Mouse (Mus musculus) lung, postnatal 14 days (tissue): Measurements from ENCODE around the gene Nr1h2.

Experiments used
- DNase-seq: peaks from one replicate; pipeline ENCODE4 v3.0.0; 2021

The Nr1h2 gene

DNA sequence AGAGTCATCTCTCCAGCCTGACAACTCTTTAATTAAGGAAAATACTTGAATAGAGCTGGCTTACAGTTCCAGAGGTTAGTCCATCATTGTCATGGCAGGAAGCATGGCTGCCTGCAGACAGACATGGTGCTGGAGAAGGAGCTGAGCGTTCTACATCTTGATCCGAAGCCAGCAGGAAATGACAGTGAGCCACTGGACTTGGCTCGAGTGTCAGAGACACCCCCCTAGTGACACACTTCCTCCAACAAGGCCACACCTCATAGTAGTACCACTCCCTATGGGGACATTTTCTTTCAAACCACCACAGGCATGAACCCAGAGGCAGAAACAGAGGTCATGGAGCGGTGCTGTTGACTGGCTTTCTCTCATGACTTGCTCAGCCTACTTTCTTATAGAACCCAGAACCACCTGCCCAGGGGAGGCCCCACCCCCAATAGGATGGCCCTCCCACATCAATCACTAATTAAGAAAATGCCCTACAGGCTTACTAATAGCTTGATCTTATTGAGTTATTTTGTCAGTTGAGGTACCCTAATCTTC, 30.6 kb upstream of the Nr1h2 start:
- DNase-seq: no peak

DNA sequence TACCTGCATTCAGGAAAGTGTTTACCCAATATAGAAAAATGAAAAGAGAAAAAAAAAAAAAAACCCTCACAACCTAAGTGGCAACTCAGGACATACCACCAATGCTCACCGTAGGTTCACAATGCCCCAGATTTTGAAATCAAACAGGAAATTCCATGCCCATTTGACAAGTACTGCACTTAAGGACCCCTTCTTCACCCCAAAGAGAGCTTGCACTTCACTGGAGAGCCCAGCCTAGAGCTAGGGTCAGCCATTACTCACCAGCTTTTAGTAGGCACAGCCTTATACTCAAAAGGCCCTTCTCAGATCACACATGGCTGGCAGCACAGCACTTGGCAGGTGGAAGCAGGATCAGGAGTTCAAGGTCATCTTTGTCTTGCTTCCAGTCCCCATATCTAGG, 29.4 kb upstream of the Nr1h2 start:
- peak; percentile 29 for DNase-seq

DNA sequence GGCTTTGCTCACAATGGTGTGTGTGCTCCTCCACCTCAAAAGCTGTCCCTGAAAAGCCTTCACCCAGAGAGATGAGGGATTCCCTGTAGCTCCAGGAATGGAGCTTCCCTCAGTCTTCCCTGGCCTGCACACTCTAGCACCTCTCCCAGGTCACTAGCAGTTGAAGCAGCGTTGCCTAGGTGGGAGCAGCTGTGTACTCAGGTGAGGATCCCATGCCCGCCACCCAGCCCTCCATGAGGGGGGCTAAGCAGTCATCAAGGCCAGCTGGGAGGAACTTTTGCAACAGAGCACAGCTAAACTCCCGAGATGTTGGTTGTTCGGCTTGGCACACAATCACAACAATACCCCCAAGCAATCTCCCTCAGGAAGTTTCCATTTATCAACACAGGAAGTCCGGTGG, 29.0 kb upstream of the Nr1h2 start:
- no peak for DNase-seq

DNA sequence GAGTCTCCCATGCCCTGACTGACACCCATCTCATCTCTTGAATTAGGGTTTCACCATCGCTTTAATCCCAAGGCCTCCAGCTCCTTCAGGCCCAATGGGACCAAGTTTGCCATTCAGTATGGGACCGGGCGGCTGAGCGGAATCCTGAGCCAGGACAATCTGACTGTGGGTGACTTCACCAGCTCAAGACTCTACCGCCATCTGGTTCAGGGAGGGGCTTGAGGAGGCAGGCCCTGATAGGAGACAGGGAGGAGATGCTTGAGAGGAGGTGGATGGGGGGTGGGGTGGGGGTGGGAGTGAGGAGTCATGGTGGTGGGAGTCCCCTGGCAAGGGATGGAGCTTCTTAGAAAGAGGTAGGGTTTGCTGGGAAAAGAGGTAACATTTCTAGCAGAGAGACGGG, 27.9 kb upstream of the Nr1h2 start:
- no peak for DNase-seq

DNA sequence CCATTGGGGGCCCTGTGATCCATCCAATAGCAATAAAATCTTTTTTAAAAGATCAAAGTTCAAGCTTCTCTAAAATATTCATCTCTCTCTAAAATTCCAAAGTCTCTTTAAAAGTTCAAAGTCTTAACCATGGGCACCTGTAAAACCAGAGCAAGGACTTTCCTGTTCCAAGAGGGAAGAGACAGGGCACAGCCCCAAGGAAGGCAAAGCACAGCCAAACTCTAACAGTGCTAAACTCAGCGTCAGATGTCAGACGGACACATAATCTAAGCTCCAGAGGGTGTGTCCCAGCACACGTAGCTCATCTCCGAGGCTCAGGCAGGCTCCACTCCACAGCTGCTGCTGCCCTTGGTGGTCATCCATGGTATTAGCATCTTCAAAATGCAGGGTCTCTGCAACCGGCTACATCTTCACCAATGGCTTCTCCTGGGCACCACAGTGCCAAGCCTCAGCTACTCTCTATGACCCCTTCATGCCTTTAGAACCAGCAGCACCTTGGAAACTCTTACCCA, 22.6 kb upstream of the Nr1h2 start:
- no peak for DNase-seq

DNA sequence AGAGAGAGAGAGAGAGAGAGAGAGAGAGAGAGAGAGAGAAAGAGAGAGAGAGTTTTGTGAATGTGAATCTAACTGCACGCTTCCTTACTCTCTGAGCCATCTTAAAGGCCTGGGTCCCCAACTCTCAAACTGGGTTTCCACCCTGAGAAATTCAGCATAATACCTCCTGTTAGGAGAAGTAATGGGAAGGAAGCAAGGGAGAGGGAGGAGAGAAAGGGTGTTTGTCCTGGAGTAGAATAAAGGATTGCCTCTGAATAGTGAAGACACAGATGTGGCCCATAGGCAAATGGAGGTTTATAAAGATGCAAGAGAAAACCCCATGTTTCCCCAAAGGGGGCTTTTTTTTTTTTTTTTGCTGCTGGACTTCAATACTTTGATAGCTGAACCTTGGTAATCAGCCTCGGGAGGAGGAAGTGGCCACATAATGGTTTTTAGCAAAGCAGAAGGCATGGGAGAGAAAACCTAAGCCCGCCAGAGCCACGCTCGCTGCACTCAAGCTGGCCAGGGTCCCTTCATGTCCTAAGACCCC, 19.3 kb upstream of the Nr1h2 start:
- DNase-seq: no peak

DNA sequence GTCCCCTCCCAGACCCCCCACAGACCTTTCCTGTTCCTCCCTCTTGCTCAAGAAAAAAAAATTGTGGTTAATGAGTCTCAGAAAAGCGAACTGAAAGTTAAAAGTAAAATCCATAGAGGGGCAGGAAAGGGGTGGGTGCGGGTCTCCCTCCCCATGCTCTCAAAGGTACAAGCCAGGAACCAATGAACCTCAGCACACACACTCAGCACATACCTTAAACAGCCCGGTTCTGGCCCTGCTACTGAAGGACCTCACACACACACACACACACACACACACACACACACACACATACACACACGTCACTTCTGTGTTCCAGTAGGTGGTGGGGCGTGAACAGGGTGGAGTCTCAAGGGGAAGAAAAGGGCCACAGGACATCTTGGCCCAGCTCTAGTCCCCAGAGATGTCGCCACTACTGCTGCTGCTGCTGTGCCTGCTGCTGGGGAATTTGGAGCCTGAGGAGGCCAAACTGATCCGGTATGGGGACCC, 18.5 kb upstream of the Nr1h2 start, which contains the start of gene Napsa:
Gene Napsa (plus strand): TSS at position 168 of the 489 bp plus-strand sequence.
- DNase-seq: peak; percentile 66

DNA sequence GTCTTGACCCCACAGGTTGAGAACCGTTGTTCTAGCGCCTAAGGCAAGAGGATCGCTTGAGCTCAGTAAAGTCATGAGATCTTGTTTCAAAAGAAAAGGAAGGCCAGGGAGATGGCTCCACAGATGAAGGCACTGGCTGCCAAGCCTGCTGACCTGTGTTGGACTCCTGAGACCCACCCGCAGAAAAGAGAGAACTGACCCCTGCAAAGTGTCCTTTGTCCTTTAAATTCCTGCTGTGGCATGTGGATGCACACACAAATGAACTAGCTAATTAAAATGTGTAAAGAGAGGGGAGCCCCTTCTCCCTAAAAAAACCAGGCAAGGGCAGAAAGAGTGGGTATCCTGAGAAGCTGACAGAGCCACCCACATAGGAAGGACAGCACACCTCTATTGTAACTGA, 18.1 kb upstream of the Nr1h2 start:
- no peak for DNase-seq

DNA sequence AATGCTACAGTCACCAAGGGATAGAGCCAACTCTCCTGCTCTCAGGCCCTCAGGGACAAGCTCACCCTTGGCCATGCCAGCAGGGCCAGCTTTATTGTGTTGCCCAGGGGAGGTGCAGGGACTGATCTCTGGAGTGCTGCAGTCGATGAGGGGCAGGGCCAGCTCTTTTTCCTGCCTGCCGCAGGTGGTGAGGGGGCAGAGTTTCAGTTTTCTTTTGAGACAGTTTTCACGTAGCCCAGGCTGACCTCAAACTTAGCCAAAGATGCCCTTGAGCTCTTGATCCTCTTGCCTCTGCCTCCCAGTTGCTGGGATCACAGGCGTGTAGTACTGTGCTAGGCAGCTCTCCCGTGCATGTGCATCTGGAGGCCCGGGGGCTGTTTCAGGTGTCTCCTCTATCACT, 17.2 kb upstream of the Nr1h2 start:
- DNase-seq: no peak

DNA sequence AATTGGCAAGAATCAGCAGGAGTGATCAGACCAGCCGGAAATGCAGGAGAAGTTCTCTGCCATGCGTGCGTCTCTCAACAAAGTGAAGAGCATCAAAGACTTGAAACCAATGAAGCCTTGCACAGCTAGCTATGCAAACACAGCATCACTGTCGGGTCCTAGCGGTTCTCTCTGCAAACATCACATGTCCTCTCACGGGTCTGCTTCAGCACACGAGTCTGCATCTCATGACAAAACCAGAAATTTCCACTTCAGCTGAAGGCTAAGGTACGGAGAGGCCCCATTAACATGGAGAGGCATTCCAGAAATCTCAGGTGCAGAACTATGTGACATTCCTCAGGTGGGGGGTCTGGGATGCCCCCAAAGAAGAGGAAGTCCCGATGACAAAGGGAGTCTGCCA, 15.1 kb upstream of the Nr1h2 start:
- no peak for DNase-seq

DNA sequence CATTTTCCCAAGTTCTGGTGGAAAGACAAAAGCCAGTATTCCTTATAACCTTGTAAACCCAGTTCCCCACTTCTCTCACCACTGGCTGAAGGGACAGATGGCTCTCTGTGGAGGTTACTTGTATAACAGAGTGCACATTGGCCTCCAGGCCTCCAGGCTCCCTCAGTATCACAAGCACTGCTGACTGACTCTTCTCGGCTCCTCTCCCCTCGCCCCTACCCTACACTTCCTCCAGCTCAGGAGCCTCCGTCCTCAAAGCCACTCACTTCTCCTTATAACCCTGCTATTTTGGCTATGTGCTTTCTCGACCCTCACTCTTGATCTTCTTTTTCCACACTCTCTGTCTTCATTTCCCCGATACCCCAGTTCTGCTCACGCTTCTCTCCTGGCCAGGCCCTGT, 11.7 kb upstream of the Nr1h2 start:
- no peak for DNase-seq

DNA sequence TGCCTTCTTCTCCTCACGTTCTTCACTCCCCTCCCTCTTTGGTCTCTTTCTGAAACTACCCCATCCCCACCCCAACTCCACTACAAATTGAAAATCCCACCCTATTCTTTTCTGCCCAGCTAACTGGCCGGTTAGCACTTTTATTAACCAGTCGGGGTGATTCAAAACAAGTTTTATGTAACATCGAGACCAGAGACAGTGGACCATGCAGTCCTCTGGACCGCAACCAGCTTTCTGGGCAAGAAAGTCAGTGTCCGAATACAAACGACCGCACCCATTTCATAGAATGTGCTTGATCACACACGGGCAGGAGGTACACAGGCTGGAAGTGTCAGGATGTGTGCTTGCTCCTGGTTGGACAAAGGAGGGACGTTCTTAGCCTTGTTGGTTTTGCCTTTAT, 10.7 kb upstream of the Nr1h2 start:
- DNase-seq: no peak

DNA sequence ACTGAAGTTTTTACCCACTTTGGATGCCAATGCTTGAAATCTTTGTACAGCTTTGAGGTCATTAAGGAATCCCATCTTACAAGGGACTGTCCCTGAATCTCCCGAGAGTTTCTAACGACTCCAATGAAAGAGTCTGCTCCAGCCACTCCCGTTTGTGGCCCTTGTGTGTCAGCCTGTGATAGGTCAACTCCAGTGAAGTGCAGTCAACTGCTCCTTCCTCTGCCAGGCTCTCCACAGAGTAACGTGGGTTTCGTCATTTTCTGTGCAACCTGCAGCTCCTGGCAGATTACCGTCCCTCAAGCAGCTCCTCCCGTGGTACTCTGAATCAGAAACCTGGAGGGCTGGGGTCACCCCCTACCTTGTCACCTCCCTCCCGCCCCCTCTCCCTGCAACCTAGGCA, 9.5 kb upstream of the Nr1h2 start:
- no peak for DNase-seq

DNA sequence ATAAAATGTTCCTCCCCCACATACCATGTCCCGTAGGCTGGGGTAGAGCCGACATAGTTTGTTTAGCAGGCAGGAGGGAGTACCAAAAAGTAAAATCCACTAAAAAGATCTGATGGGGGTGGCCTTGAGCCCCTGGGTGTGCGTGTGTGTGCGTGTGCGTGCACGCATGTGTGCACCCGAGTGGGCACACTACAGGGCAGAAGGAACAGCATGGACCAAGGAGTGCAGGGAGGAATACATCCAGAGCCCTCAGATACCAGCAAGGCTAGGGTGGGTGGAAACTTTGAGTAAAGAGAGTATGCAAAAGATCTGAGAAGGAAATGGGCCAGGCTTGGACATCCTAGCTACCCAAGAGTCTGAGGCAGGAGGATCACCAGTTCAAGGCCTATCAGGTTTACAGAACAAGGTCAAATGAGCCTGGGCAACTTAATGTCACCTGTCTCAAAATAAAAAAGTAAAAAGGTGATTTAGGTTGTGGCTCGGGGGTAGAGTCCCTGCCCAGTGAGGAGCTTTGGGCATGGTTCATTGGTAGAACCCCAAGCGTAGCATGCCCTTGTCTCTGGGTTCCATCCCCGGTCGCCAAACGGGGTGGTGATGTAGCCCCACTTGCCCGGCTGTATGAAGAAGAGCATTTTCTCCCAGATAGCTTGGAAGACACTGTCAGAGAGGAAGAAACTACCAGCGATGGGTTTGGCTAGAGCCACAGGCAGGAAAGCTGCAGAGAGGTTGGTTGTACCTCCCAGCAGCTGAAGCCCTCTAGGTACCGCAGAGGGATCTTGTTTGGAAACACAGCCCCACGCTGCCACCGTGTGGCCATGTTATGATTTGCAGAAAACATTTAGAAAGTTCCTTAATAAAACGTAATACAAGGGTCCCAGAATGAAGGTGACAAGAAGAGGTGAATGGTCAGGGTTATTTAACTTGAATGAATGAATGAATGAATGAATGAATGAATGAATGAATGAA, 7.0 kb upstream of the Nr1h2 start:
- peak; percentile 88 for DNase-seq

DNA sequence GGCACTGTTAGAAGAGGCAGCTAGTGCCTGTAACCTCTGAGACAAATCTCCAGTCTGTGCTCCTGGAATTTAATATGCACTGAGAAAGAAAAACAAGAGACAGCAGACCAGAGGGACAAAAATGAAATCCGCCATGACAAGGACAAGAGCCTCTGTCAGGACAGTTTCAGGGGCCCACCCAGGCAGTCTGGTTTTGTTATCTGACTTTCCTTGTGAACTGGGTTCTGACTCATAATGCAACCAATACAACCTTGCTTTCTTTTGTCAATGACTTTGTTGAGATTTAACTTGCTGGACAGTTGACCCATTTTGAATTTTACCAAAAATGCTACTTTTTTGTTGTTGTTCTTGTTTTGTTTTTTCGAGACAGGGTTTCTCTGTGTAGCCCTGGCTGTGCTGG, 3.9 kb upstream of the Nr1h2 start:
- DNase-seq: no peak

DNA sequence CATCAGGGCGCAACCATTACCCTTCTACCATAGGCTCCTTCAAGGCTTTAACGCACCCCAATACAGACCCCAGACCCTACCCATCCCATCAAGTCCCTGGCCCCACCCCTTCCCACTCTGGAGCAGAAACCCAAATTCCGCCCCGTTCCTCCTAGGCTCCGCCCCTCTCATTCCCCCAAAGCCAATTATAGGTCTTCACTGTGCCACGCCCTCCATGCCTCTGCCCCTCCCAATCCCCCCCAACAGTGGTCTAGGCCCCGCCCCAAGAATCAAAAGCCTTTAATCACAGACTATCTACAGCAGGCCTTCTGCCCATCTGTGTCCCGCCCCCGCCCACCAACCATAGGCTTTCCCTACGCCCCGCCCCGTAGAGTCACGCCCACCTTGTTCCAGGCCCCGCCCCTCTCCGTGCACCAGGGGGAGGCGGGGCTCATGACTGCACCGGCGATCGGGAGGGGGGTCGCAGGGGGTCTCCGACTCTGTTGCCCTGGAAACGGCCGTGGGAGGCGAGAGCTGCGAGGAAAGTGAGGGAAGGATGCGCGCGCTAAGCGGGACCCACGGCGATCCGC, 471 bp downstream of the Nr1h2 start:
- DNase-seq: peak; percentile 85

DNA sequence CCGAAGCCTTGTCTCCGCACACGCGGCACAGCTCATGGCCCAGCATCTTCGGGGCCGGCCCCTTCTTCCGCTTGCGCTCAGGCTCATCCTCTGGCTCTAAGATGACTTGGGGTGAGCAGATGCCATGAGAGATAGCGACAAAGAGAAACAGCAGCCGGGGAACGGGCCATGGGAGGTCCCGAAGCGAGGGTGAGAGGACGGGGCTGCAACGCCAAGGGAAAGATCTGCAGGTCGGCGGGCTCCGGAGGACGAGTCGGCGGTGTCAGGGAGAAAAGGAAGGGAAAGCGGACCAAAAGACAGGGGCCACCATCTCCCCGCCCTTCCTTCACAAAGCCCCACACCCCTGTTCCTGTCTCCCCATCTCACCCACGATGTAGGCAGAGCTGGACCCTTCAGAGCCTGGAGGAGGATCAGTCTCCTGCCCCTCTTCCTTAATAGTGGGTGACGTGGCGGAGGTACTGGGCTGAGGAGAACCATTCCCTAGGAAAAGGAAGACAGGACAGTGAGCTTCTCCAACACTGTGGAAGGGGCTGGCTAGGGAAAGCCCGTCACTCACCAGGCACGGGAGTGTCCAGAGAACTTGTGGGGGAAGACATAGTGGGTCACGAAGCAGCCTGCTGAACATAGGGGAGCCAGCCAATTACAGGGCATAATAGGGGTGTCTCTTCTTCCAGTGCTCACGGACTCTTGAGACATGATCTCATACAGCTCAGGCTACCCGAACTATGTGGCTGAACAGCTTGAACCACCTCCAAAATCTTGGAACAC, 1.4 kb downstream of the Nr1h2 start:
- DNase-seq: no peak

DNA sequence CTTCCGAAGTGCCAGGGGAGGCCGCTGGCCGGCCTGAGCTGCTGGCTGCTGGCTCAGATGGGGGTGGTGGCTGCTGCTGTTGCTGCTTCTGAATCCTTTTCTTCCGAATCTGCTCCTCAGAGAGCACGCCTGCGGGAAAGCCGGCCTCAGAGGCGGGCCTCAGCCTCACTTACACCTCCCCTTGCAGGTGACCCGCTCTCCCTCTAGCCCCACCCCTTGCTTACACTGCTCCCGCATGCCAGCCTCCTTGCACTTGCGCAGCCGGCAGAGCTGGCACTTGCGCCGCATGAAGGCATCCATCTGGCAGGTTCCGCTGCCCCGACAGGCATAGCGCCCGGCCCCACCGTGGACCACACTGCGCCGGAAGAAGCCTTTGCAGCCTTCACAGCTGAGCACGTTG, 2.0 kb downstream of the Nr1h2 start:
- no peak for DNase-seq

DNA sequence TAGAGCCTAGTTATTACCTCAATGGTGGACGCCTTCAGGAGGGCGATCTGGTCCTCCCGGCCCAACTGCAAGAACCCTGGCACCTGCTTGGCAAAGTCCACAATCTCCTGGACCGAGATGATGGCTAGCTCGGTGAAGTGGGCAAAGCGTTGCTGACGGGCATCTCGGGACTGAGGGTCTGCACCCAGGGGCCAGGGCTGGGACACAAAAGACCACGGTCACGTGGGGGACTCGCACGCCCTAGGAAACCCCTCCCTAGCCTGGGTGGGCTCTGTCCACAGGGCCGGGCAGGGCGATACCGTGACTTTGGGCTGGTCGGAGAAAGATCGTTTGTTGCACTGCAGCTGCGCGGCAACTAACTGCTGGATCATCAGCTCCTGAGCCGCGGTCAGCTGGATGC, 2.5 kb downstream of the Nr1h2 start:
- DNase-seq: no peak

DNA sequence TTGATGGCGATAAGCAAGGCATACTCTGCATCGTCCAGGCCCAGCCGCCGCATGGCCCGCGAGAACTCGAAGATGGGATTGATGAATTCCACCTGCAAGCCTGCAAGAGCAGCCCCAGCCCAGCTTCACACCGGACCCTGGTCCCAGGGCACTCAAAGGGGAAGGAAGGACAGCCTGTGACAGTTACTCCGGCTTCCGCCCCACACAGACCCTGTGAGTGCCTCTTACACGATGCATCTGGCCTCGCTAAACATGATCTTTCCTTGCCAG, 3.4 kb downstream of the Nr1h2 start:
- no peak for DNase-seq

DNA sequence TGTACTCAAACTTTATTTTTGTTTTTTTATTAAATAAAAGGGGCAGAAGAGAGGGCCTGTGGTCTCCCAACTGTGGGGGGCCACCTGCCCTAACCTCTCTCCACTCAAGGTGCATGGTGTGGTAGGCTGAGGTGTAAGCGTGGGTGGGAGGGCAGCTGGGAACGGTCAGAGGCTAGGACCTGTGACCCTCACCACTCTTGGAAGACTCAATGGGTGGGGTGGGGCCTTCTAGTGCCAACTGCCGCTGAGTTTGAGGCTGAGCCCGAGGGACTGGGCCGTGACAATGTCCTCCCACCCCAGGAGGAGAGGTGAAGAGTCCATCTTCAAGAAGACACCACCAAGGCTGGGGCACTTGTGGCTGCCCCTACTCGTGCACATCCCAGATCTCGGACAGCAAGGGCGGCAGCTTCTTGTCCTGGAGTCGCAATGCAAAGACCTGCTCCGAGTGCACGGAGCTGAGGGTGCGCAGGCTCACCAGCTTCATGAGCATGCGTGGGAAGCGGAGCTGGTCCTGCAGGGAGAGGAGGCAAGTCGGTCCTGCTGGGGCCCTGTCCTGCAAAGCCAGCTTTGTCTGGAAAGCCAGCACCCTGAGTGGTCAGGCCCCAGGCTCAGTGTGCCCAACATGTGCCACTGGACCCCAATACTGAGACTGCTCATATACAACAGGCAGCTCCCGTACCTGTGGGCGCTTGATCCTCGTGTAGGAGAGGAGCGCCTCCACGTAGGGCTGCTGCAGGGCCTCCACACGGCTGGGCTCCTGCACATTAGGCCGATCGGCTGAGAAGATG, 3.9 kb downstream of the Nr1h2 start:
- DNase-seq: no peak

DNA sequence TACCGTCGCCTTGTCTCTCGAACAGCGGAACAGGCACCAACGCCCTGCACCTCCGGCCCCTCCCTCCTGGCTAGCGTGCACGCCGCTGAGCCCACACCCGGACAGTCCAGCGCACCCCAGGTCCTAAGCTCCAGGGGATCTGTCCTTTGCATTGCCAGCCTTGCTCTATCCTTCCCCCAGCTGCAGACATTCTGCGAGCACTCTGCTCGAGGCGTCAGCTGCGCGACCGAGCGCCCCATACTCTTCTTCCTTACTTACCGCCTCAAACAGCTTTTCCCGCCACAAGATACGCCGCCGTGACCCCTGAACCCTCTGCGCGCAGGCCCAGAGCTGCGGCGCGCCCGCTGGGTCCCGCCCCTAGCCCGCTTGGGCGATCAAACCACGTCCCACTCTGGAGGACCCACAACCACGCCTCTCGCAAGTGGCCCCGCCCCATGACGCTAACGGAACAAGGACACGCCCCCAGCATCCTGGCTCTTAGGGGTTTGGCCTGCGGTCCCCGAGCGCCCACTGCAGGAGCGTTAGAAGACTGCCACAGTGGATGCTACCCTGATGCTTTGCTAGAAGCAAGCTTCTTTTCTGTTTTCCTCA, 5.2 kb downstream of the Nr1h2 start, which contains the start of gene Pold1:
Gene Pold1 (minus strand): TSS at position 353 of the 591 bp plus-strand sequence.
- DNase-seq: peak; percentile 100
